15 mouse cellular contexts compared by ENCODE assay signal in genomic region chr12:79684338-79684737, GRCm38 (mm10).
DNase-seq lines count a peak whose midpoint lies in the region; ATAC-seq and TF ChIP-seq lines count a peak whose summit lies in the region.
"Had no signal": no experiment of that assay in that cellular context is flagged by ENCODE, and none has a peak within 500 bp of the region (broad histone marks: within the 10 kb centered on the region; RNA-seq: fewer than 3 reads in every experiment).

No protein-coding gene starts in this region.

- H3K36me3 ChIP-seq in lung, embryonic 16.5 days (ENCODE audit: control insufficient read depth, insufficient read depth, low read length) = no peaks in the 10 kb centered on the region
- H3K36me3 ChIP-seq in stomach, postnatal 0 days (ENCODE audit: control insufficient read depth, insufficient read depth, low read length) = no peaks in the 10 kb centered on the region
- H3K36me3 ChIP-seq: heart, embryonic 15.5 days had no signal

- no peak overlapping the region for H3K4me3 ChIP-seq in lung, embryonic 16.5 days (ENCODE audit: low read length)
- no peak overlapping the region for H3K4me3 ChIP-seq in stomach, postnatal 0 days (ENCODE audit: low read depth, low read length)
- H3K4me3 ChIP-seq: heart, embryonic 15.5 days had no signal

- H3K9me3 ChIP-seq in lung, embryonic 16.5 days (ENCODE audit: control insufficient read depth, low read length) = no peaks in the 10 kb centered on the region
- H3K9me3 ChIP-seq in stomach, postnatal 0 days (ENCODE audit: control insufficient read depth, low read length) = no peaks in the 10 kb centered on the region
- H3K9me3 ChIP-seq: heart, embryonic 15.5 days had no signal

- peak overlapping the region; percentile 83 for H3K27ac ChIP-seq in lung, embryonic 16.5 days (ENCODE audit: low read length)
- H3K27ac ChIP-seq in stomach, postnatal 0 days (replicated peaks) = no peak overlapping the region
- H3K27ac ChIP-seq: heart, embryonic 15.5 days; hindbrain, postnatal 0 days had no signal

- no peak overlapping the region for H3K9ac ChIP-seq in lung, embryonic 16.5 days (ENCODE audit: low read length)
- H3K9ac ChIP-seq in stomach, postnatal 0 days (ENCODE audit: low read length) = no peak overlapping the region
- H3K9ac ChIP-seq: heart, embryonic 15.5 days had no signal

- H3K27me3 ChIP-seq in lung, embryonic 16.5 days (ENCODE audit: control insufficient read depth, insufficient read depth, low read depth, low read length) = no peaks in the 10 kb centered on the region
- no peaks in the 10 kb centered on the region for H3K27me3 ChIP-seq in stomach, postnatal 0 days (ENCODE audit: control insufficient read depth, insufficient read depth, low read length)
- H3K27me3 ChIP-seq: heart, embryonic 15.5 days had no signal

- no peak for ATAC-seq in lung, embryonic 16.5 days (ENCODE audit: low read depth)
- no peak for ATAC-seq in stomach, postnatal 0 days (ENCODE audit: low FRiP score, low TSS enrichment)
- ATAC-seq in cerebellum, adult (ENCODE audit: insufficient number of reproducible peaks, low FRiP score, low TSS enrichment) = no peak
- ATAC-seq: hindbrain, postnatal 0 days had no signal

- WGBS in lung, embryonic 16.5 days = 73% methylated on average over 2 of the region's 2 CpGs
- WGBS in stomach, postnatal 0 days = 86% methylated on average over 2 of the region's 2 CpGs

- no peak overlapping the region for H3K4me2 ChIP-seq in lung, embryonic 16.5 days (ENCODE audit: low read depth, low read length)
- H3K4me2 ChIP-seq in stomach, postnatal 0 days (replicated peaks; ENCODE audit: low read depth) = no peak overlapping the region
- H3K4me2 ChIP-seq: heart, embryonic 15.5 days had no signal

- peak; percentile 42 for DNase-seq in heart, adult 11 months
- DNase-seq in heart, adult 18-20 months = no peak
- DNase-seq in lung, postnatal 4 days = no peak
- peak; percentile 66 for DNase-seq in induced T-regulatory cell, adult 2 months (ENCODE audit: low read depth)
- no peak for DNase-seq in stomach, postnatal 0 days (ENCODE audit: low spot score)
- DNase-seq in retina, postnatal 1 day = no peak
- DNase-seq: adrenal gland, postnatal 25 days; cerebellum, adult 11 months; gastrocnemius, postnatal 10 days; layer of hippocampus, adult 9-11 months; thymus, adult 2 months had no signal

- TF ChIP-seq EP300 in stomach, postnatal 0 days (optimal IDR thresholded peaks at IDR 0.05) = no peak

- TF ChIP-seq CTCF in stomach, postnatal 0 days (IDR thresholded peaks at IDR 0.05; ENCODE audit: low read depth) = peak; percentile 42

- H3K4me1 ChIP-seq in lung, embryonic 16.5 days (replicated peaks; ENCODE audit: control insufficient read depth, insufficient read depth, low read length) = peaks cover 35% of the 10 kb centered on the region
- peaks cover 7% of the 10 kb centered on the region for H3K4me1 ChIP-seq in stomach, postnatal 0 days (replicated peaks; ENCODE audit: control insufficient read depth, insufficient read depth)

Comparison
In these comparisons a context has a peak if more than half of its experiments do, and no peak if none do; other contexts are left out.
1. DNase-seq: peak in heart, adult 11 months (single experiment) and induced T-regulatory cell, adult 2 months (single experiment); none in heart, adult 18-20 months (0 of 2), lung, postnatal 4 days (0 of 2), stomach, postnatal 0 days (single experiment) and retina, postnatal 1 day (single experiment).